Mouse (Mus musculus): ENCODE measurements around the gene Klf5.

- no peak for TF ChIP-seq POLR2A (IDR thresholded peaks at IDR 0.05; ENCODE audit: insufficient read depth, low read depth, low read length)
- no peak for TF ChIP-seq CTCF (IDR thresholded peaks at IDR 0.05)
Observed at GRCm38 (mm10) chr14:99354046-99354445, 55.6 kb downstream of the Klf5 start.
